Mouse (Mus musculus) liver, adult 2 months (tissue): ENCODE measurements around the gene Zmym3. TPM values are rescaled to one million over a fixed set of nuclear protein-coding genes. Genes with fewer than 3 reads are reported as not detected.

Source experiments
- DNase-seq: peaks from one replicate; pipeline ENCODE4 v3.0.0-alpha.2; 2011; ENCODE audit warnings: low read depth, low spot score; ENCODE audit errors: extremely low read depth
- H3K27ac ChIP-seq: fragments of 200-500 bp; replicated peaks from 2 replicates; pipeline ENCODE4 v1.5.1; 2012; ENCODE audit warnings: low read depth, mild to moderate bottlenecking, control low read depth, inconsistent platforms, low read length; ENCODE audit not compliant: insufficient read depth
- H3K27me3 ChIP-seq: fragments of 200-500 bp; 2 replicates; pipeline ENCODE4 v1.6.1; 2012; ENCODE audit warnings: mild to moderate bottlenecking, moderate library complexity, low read length, inconsistent platforms; ENCODE audit not compliant: control insufficient read depth, insufficient read depth
- H3K36me3 ChIP-seq: fragments of 200-500 bp; 2 replicates; pipeline ENCODE4 v1.6.1; 2012; ENCODE audit warnings: low read length, inconsistent platforms; ENCODE audit not compliant: control insufficient read depth, insufficient read depth
- H3K4me1 ChIP-seq: fragments of 200-500 bp; 2 replicates; pipeline ENCODE4 v1.6.1; 2011; ENCODE audit warnings: low read length; ENCODE audit not compliant: control insufficient read depth, insufficient read depth
- H3K4me3 ChIP-seq: fragments of 200-500 bp; 2 replicates; pipeline ENCODE4 v1.5.1; 2011; ENCODE audit warnings: low read depth, mild to moderate bottlenecking, control low read depth, low read length, moderate library complexity; ENCODE audit not compliant: insufficient read depth
- H3K79me2 ChIP-seq: fragments of 200-500 bp; 2 replicates; pipeline ENCODE4 v1.6.1; 2012; ENCODE audit warnings: inconsistent platforms, mild to moderate bottlenecking, low read length, moderate library complexity; ENCODE audit not compliant: control insufficient read depth, insufficient read depth
- H3K9ac ChIP-seq: fragments of 200-500 bp; 2 replicates; pipeline ENCODE4 v1.6.1; 2012; ENCODE audit warnings: low read depth, mild to moderate bottlenecking, control low read depth, inconsistent platforms, low read length
- CTCF ChIP-seq: fragments of 200-500 bp; IDR thresholded peaks from 2 replicates; pipeline ENCODE4 v1.5.1; 2011; ENCODE audit warnings: low read depth, low read length, control low read depth
- POLR2A ChIP-seq: fragments of 200-500 bp; IDR thresholded peaks from 2 replicates; pipeline ENCODE4 v1.6.1; 2011; ENCODE audit warnings: low read length, control low read depth; ENCODE audit not compliant: insufficient read depth; ENCODE audit errors: extremely low read depth
- whole genome bisulfite sequencing: fragments of 180-500 bp; shearing (Covaris S2); methylation state at CpG from one replicate; pipeline ENCODE4 v1.1.7; 2018; 5-methylcytosine and 5-hydroxymethylcytosine counted together
- polyA plus RNA-seq: library from polyadenylated mRNA; depleted of rRNA; stranded (reverse); fragments of >200 nt; gene quantifications from 2 replicates; pipeline ENCODE4 v1.2.3, GENCODE M21; 2012
- total RNA-seq: library from RNA; depleted of rRNA; stranded (reverse); fragments of >200 nt; gene quantifications from 2 replicates; pipeline ENCODE4 v1.2.3, GENCODE M21; 2014

Gene Zmym3
- total and polyA plus RNA-seq, 2 experiments: 6.8 to 9.1 TPM

GRCm38 (mm10) chrX:101429142-101429949, 8.7 kb upstream of the Zmym3 start, which contains the start of gene Nono:
Gene Nono, plus strand, starts transcription at chrX:101429318.
- H3K27ac ChIP-seq: peak within 1 kb of the TSS; percentile 99
- H3K9ac ChIP-seq: peak within 1 kb of the TSS; percentile 92
- no peaks in the 10 kb centered on the region for H3K27me3 ChIP-seq
- H3K4me3 ChIP-seq: peak within 1 kb of the TSS; percentile 83
- peaks cover 3% of the 10 kb centered on the region; the same call in 1 of the 2 replicates for H3K36me3 ChIP-seq
- DNase-seq: peak; percentile 94
- under 1% methylated on average over 48 of the region's 51 CpGs for WGBS
- TF ChIP-seq CTCF (no peak; the same call in 1 of the 2 replicates), POLR2A (peak; percentile 42; the same call in 1 of the 2 replicates)
- H3K79me2 ChIP-seq: no peaks in the 10 kb centered on the region; the same call in 1 of the 2 replicates
- no peaks in the 10 kb centered on the region; the same call in 1 of the 2 replicates for H3K4me1 ChIP-seq

GRCm38 (mm10) chrX:101428785-101429141, 8.1 kb upstream of the Zmym3 start:
- TF ChIP-seq POLR2A (no peak), CTCF (no peak)
- Histone ChIP-seq H3K27ac (peak overlapping the region; percentile 99), H3K4me1 (no peaks in the 10 kb centered on the region; the same call in 1 of the 2 replicates), H3K9ac (peak overlapping the region; percentile 92), H3K36me3 (peaks cover 3% of the 10 kb centered on the region; the same call in 1 of the 2 replicates), H3K79me2 (no peaks in the 10 kb centered on the region; the same call in 1 of the 2 replicates), H3K4me3 (peak overlapping the region; percentile 83; the same call in 1 of the 2 replicates), H3K27me3 (no peaks in the 10 kb centered on the region)
- 8% methylated on average over 7 of the region's 7 CpGs for WGBS
- no peak for DNase-seq

DNA sequence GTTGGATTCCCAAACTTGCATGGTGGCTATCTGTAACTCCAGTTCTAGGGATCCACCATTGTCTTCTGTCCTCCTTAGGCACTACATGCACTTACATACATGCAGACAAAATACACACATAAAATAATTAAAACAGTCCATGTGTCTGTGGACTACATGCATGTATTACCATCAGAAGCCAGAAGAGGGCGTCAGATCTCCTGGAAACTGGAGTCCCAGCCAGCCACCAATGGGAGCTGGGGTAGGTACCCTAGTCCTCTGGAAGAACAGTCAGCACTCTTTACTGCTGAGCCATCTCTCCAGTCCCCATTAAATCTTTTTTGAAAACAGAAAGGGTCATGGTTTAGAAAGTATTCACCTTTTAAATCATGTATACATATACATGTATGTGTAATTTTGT, 7.1 kb upstream of the Zmym3 start:
- Histone ChIP-seq H3K36me3 (no peaks in the 10 kb centered on the region), H3K4me3 (no peak overlapping the region), H3K79me2 (no peaks in the 10 kb centered on the region; the same call in 1 of the 2 replicates), H3K9ac (no peak overlapping the region), H3K27me3 (no peaks in the 10 kb centered on the region), H3K4me1 (no peaks in the 10 kb centered on the region; the same call in 1 of the 2 replicates), H3K27ac (no peak overlapping the region)
- 21% methylated on average over 1 of the region's 1 CpGs for WGBS
- DNase-seq: peak; percentile 15
- TF ChIP-seq CTCF (peak; percentile 51), POLR2A (no peak)

DNA sequence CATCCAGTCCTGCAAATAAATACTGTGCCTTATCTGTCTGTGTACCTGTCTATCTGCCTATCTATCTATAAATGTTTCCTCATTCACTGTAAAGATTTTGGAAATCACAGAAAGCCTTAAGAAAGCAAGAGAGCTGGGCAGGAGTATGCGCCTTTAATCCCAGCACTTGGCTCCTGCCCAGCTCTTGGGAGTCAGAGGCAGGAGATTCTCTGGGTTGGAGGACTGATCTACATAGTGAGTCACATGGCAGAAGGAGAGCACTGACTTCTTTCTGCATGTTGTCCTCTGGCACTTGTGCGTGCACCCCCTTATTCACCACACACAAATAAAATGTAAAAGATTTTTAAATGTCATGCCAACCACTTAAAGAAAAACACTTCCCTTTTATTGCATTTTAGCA, 2.8 kb upstream of the Zmym3 start:
- Histone ChIP-seq H3K79me2 (no peaks in the 10 kb centered on the region), H3K4me1 (no peaks in the 10 kb centered on the region; the same call in 1 of the 2 replicates), H3K4me3 (no peak overlapping the region), H3K9ac (no peak overlapping the region), H3K36me3 (no peaks in the 10 kb centered on the region), H3K27ac (no peak overlapping the region), H3K27me3 (no peaks in the 10 kb centered on the region)
- DNase-seq: no peak
- WGBS: 83% methylated on average over 2 of the region's 2 CpGs
- TF ChIP-seq POLR2A (no peak), CTCF (no peak)

DNA sequence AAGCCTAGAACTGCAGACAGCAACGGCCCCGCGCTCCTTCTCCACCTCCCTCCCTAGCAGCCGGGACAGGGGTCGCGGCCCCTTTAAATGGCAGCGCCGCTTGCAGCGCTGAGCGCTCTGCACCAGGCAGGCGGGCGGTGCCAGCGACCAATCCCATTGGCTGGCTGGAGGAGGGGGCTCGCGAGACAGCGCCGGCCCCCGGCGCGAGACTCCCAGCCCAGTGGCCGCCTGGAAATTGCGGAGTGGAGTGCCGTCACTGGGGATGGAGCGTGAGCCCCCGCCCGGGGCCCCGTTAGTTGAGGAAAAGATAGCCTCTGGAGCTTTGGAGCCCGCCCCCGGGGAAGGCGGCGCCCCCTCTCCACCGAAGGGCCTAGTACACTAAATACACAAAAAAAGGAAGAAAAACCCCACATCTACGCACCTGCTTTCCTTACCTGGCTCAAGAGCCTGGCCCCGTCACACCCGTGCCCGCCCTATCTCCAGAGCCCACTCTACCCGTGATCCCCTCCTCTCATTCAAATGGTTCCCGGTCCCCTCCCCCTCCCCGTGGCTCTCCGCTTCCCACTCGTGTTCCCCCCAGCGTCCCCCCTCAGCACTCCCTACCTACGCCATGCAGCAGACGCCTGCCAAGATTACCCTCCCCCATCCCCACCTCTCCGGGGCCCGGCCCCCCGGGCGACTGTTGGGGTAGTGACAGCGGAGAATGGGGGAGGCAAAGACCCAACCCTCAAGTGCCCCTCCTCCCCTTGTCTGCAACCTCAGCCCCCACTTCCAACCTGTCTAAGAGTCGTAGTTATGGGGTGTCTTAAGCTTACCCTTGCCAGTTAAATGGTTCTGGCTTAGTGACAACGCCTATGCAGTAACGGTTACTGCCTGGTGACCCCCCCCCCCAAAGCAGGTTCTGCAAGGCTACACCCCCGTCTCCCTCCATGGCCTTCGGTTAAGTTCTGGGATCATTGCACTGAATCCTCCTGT, 637 bp downstream of the Zmym3 start:
- Histone ChIP-seq H3K36me3 (no peaks in the 10 kb centered on the region), H3K4me1 (no peaks in the 10 kb centered on the region), H3K27me3 (no peaks in the 10 kb centered on the region), H3K79me2 (no peaks in the 10 kb centered on the region), H3K4me3 (peak overlapping the region; percentile 99), H3K9ac (peak overlapping the region; percentile 98), H3K27ac (peak overlapping the region; percentile 64)
- peak; percentile 58 for DNase-seq
- 2% methylated on average over 52 of the region's 54 CpGs for whole genome bisulfite sequencing
- TF ChIP-seq CTCF (no peak), POLR2A (0 out of 2 replicates have a peak, but pooled peaks have one; percentile 37)
